Mouse (Mus musculus) forebrain, embryonic 16.5 days (tissue): ENCODE measurements around the gene Zcchc9. TPM values are rescaled to one million over a fixed set of nuclear protein-coding genes. Genes with fewer than 3 reads are reported as not detected.

ENCODE experiments used
- ATAC-seq: fragments of 200-750 bp; cut with Nextera tagmentation; 2 replicates; pipeline ENCODE4 v1.8.0; 2017; ENCODE audit warnings: mild to moderate bottlenecking, moderate library complexity
- H3K27ac ChIP-seq: fragments of 300-500 bp; sonication (generic); 2 replicates; pipeline ENCODE4 v1.5.1; 2014; ENCODE audit warnings: low read length, control low read depth
- H3K27me3 ChIP-seq: fragments of 300-500 bp; sonication (generic); replicated peaks from 2 replicates; pipeline ENCODE4 v1.6.1; 2014; ENCODE audit warnings: low read length; ENCODE audit not compliant: control insufficient read depth, insufficient read depth
- H3K36me3 ChIP-seq: fragments of 300-500 bp; sonication (generic); 2 replicates; pipeline ENCODE4 v1.6.1; 2014; ENCODE audit not compliant: control insufficient read depth, insufficient read depth
- H3K4me1 ChIP-seq: fragments of 300-500 bp; sonication (generic); replicated peaks from 2 replicates; pipeline ENCODE4 v1.6.1; 2014; ENCODE audit warnings: low read length; ENCODE audit not compliant: control insufficient read depth, insufficient read depth
- H3K4me2 ChIP-seq: fragments of 300-500 bp; sonication (generic); 2 replicates; pipeline ENCODE4 v1.6.1; 2014; ENCODE audit warnings: mild to moderate bottlenecking, low read length, control low read depth
- H3K4me3 ChIP-seq: fragments of 300-500 bp; sonication (generic); replicated peaks from 2 replicates; pipeline ENCODE4 v1.5.1; 2014; ENCODE audit warnings: mild to moderate bottlenecking, low read length, control low read depth
- H3K9ac ChIP-seq: fragments of 300-500 bp; sonication (generic); replicated peaks from 2 replicates; pipeline ENCODE4 v1.6.1; 2014; ENCODE audit warnings: low read depth, low read length, control low read depth
- H3K9me3 ChIP-seq: fragments of 300-500 bp; sonication (generic); 2 replicates; pipeline ENCODE4 v1.6.1; 2016; ENCODE audit warnings: low read length; ENCODE audit not compliant: control insufficient read depth
- WGBS: fragments of 180-500 bp; shearing (Covaris S2); extraction: QIAGEN DNeasy Blood & Tissue Kit; methylation state at CpG from one replicate; pipeline ENCODE4 v1.1.7; 2014; 5-methylcytosine and 5-hydroxymethylcytosine counted together
- microRNA-seq: library from miRNA; unstranded; fragments of <30 nt; microRNA quantifications from one replicate; pipeline ENCODE4, GENCODE M21; 2017
- polyA plus RNA-seq: library from polyadenylated mRNA; unstranded; fragments of >200 nt; fragmentation: Nextera tagmentation; extraction: Ambion mirVana; gene quantifications from 2 replicates; pipeline ENCODE4 v1.2.1, GENCODE M21; 2015

Gene Zcchc9
- polyA plus RNA-seq, 1 experiment from 2014 or later, result 21.9 TPM

DNA sequence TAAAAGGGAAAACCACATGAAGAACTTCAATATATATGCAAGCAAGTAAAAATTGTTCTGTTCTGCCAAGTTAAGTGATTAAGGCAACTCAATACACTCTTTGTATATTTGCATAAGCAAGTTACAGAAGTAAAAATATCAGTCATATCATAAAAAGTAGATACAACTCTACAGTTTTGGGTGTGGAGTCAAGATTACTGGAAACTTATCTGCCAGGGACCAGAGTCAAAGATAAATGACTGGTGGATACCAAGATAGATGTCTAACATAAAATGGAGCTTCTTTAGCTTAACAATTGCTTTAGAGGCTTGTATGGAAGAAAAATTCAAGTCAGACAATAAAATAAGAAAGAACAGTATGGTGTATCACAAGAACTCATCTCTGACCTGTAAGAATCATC lies 52.7 kb downstream of the Zcchc9 start:
- Histone ChIP-seq H3K4me3 (no peak overlapping the region), H3K9ac (no peak overlapping the region), H3K27ac (no peak overlapping the region), H3K36me3 (no peaks in the 10 kb centered on the region), H3K4me2 (no peak overlapping the region), H3K4me1 (no peaks in the 10 kb centered on the region), H3K27me3 (no peaks in the 10 kb centered on the region), H3K9me3 (no peaks in the 10 kb centered on the region)
- no peak for ATAC-seq

DNA sequence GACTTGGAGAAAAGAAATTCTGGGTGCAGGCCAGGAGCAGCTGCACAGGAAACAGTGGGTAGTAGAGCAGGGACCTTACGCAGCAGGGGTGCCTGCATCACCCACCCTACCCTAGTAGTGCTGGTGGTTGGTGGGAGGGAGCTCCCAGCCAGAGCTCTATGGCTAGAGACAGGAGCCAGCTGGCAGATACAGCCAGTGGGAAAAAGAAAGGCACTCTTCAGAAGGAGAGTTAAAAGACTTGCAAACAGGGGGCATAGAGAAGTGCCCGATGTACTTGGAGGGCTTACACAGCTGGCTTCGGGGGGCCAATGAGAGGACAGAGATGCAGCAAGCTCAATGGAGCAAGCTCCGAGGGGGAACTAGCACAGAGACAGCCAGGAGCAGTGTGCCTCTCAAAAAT lies 53.8 kb downstream of the Zcchc9 start:
- Histone ChIP-seq H3K4me2 (no peak overlapping the region), H3K36me3 (no peaks in the 10 kb centered on the region), H3K27ac (no peak overlapping the region), H3K9ac (no peak overlapping the region), H3K4me3 (no peak overlapping the region), H3K4me1 (no peaks in the 10 kb centered on the region), H3K9me3 (no peaks in the 10 kb centered on the region), H3K27me3 (no peaks in the 10 kb centered on the region)
- WGBS, result 42% methylated on average over 4 of the region's 4 CpGs
- ATAC-seq, result peak; percentile 62

DNA sequence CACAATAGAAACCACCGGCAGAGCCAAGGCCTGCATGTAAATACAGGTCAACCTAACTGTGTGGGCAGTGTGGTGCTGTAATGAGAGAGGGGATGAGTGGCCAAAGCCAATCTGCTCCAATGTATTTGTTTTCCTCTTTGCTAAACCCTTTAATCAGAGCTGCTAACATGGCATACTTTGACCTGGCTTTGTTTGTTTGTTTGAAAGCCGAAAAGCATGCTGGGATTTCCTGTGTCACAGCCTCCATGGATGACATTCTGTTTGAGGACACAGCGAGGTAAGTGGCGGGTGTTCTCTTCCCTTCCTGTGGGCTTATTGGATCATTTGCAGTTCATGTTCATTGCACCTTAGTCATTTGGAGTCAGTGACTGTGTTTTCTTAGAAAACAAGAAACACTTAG lies 57.5 kb downstream of the Zcchc9 start:
- 82% methylated on average over 4 of the region's 4 CpGs for WGBS
- ATAC-seq, result no peak
- Histone ChIP-seq H3K36me3 (no peaks in the 10 kb centered on the region), H3K27me3 (no peaks in the 10 kb centered on the region), H3K4me1 (no peaks in the 10 kb centered on the region), H3K4me2 (no peak overlapping the region), H3K4me3 (no peak overlapping the region), H3K27ac (no peak overlapping the region), H3K9ac (no peak overlapping the region), H3K9me3 (no peaks in the 10 kb centered on the region)

DNA sequence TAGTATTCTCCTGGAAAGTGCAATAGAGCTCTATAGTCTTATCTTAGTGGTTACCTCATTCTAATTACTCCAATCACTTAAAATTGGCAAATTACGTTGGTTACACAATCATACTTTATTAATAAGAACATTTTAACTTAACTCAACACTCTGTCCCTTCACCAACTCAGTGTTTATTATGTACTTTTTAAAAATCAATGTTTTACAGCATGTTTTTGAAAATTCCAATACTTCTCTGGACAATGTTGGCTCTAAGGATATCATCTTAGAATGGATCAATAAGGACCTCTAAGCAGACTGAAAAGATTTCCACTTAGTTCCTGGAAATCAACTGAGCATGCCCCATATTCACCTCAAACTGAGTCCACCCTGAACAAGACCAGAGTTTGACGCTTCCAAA lies 59.1 kb downstream of the Zcchc9 start:
- H3K4me3 ChIP-seq, result no peak overlapping the region
- no peaks in the 10 kb centered on the region for H3K27me3 ChIP-seq
- no peak overlapping the region for H3K9ac ChIP-seq
- 87% methylated on average over 2 of the region's 2 CpGs for WGBS
- H3K4me1 ChIP-seq, result no peaks in the 10 kb centered on the region
- ATAC-seq, result no peak
- no peaks in the 10 kb centered on the region for H3K36me3 ChIP-seq
- no peak overlapping the region for H3K27ac ChIP-seq
- no peak overlapping the region for H3K4me2 ChIP-seq
- no peaks in the 10 kb centered on the region for H3K9me3 ChIP-seq

Small RNA genes lying within 50 kb of the gene (microRNA-seq; reads per million reads assigned to microRNA genes)
- not detected for gene Gm27656

Other genes starting within 250 kb of the Zcchc9 start
- gene Acot12, start 66.2 kb downstream of the Zcchc9 start, polyA plus RNA-seq, result not detected in 2 replicates
- not detected in 2 replicates for gene Ckmt2, start 69.2 kb upstream of the Zcchc9 start, polyA plus RNA-seq